Mouse (Mus musculus): Measurements from ENCODE around the gene Dnajb6. TPM values are rescaled to one million over a fixed set of nuclear protein-coding genes. Genes with fewer than 3 reads are reported as not detected.
A peak's percentile ranks its signal among the peaks of the same experiment; 100 is the strongest.

Dnajb6 gene
- polyA plus RNA-seq (2014; fragmentation: Nextera tagmentation; extraction: Ambion mirVana), result 301 and 357 TPM in 2 replicates

- Histone ChIP-seq H3K4me2 (ENCODE audit: low read length) (peak within 1 kb of the TSS; percentile 79), H3K4me1 (ENCODE audit: control insufficient read depth, insufficient read depth, low read length) (peaks cover 14% of the 10 kb centered on the region), H3K9me3 (replicated peaks; ENCODE audit: control insufficient read depth, low read length) (no peaks in the 10 kb centered on the region), H3K4me3 (ENCODE audit: low read depth, low read length) (peak within 1 kb of the TSS; percentile 99), H3K36me3 (ENCODE audit: control insufficient read depth, insufficient read depth, low read length) (no peaks in the 10 kb centered on the region), H3K27ac (ENCODE audit: low read depth, low read length) (peak within 1 kb of the TSS; percentile 93), H3K27me3 (replicated peaks; ENCODE audit: control insufficient read depth, insufficient read depth, low read length) (no peaks in the 10 kb centered on the region), H3K9ac (ENCODE audit: low read length) (peak within 1 kb of the TSS; percentile 97)
- ATAC-seq (peak; percentile 98), DNase-seq (ENCODE audit: low spot score) (peak; percentile 97)
- under 1% methylated on average over 46 of the region's 46 CpGs for WGBS
These were observed at the start of gene Dnajb6, which contains the start of gene Gm5129 for GRCm38 (mm10) chr5:29735557-29736061. Gene Dnajb6, plus strand, starts transcription at chr5:29735688. Gene Gm5129, minus strand, starts transcription at chr5:29735936.

- Histone ChIP-seq H3K4me2 (ENCODE audit: low read length) (no peak overlapping the region), H3K9ac (ENCODE audit: low read length) (no peak overlapping the region), H3K27me3 (replicated peaks; ENCODE audit: control insufficient read depth, insufficient read depth, low read length) (no peaks in the 10 kb centered on the region), H3K4me1 (ENCODE audit: control insufficient read depth, insufficient read depth, low read length) (no peaks in the 10 kb centered on the region), H3K4me3 (ENCODE audit: low read depth, low read length) (no peak overlapping the region), H3K9me3 (replicated peaks; ENCODE audit: control insufficient read depth, low read length) (no peaks in the 10 kb centered on the region), H3K27ac (ENCODE audit: low read depth, low read length) (no peak overlapping the region), H3K36me3 (ENCODE audit: control insufficient read depth, insufficient read depth, low read length) (no peaks in the 10 kb centered on the region)
- peak; percentile 56 for DNase-seq (ENCODE audit: low spot score)
- whole genome bisulfite sequencing, result 53% methylated on average over 3 of the region's 3 CpGs
- ATAC-seq, result peak; percentile 71; the same call in 1 of the 2 replicates
These were observed 47.8 kb upstream of the Dnajb6 start for GRCm38 (mm10) chr5:29687671-29688070.

GRCm38 (mm10) chr5:29688352-29688751, 47.1 kb upstream of the Dnajb6 start:
- DNase-seq (ENCODE audit: low spot score), result no peak
- no peak for ATAC-seq
- Histone ChIP-seq H3K4me1 (ENCODE audit: control insufficient read depth, insufficient read depth, low read length) (no peaks in the 10 kb centered on the region), H3K9me3 (replicated peaks; ENCODE audit: control insufficient read depth, low read length) (no peaks in the 10 kb centered on the region), H3K4me3 (ENCODE audit: low read depth, low read length) (no peak overlapping the region), H3K4me2 (ENCODE audit: low read length) (no peak overlapping the region), H3K9ac (ENCODE audit: low read length) (no peak overlapping the region), H3K36me3 (ENCODE audit: control insufficient read depth, insufficient read depth, low read length) (no peaks in the 10 kb centered on the region), H3K27me3 (replicated peaks; ENCODE audit: control insufficient read depth, insufficient read depth, low read length) (no peaks in the 10 kb centered on the region), H3K27ac (ENCODE audit: low read depth, low read length) (no peak overlapping the region)
- WGBS, result 60% methylated on average over 7 of the region's 7 CpGs

- no peak overlapping the region for H3K9ac ChIP-seq (ENCODE audit: low read length)
- no peaks in the 10 kb centered on the region for H3K4me1 ChIP-seq (ENCODE audit: control insufficient read depth, insufficient read depth, low read length)
- no peaks in the 10 kb centered on the region for H3K9me3 ChIP-seq (replicated peaks; ENCODE audit: control insufficient read depth, low read length)
- no peaks in the 10 kb centered on the region for H3K27me3 ChIP-seq (replicated peaks; ENCODE audit: control insufficient read depth, insufficient read depth, low read length)
- DNase-seq (ENCODE audit: low spot score) (no peak), ATAC-seq (no peak)
- H3K36me3 ChIP-seq (ENCODE audit: control insufficient read depth, insufficient read depth, low read length), result no peaks in the 10 kb centered on the region
- 91% methylated on average over 4 of the region's 4 CpGs for WGBS
- no peak overlapping the region for H3K27ac ChIP-seq (ENCODE audit: low read depth, low read length)
- H3K4me3 ChIP-seq (ENCODE audit: low read depth, low read length), result no peak overlapping the region
- no peak overlapping the region for H3K4me2 ChIP-seq (ENCODE audit: low read length)
These were observed 37.0 kb upstream of the Dnajb6 start for GRCm38 (mm10) chr5:29698493-29698892.

GRCm38 (mm10) chr5:29699520-29700202, 35.8 kb upstream of the Dnajb6 start:
- Histone ChIP-seq H3K36me3 (ENCODE audit: control insufficient read depth, insufficient read depth, low read length) (no peaks in the 10 kb centered on the region), H3K4me3 (ENCODE audit: low read depth, low read length) (no peak overlapping the region), H3K4me1 (ENCODE audit: control insufficient read depth, insufficient read depth, low read length) (no peaks in the 10 kb centered on the region), H3K9me3 (replicated peaks; ENCODE audit: control insufficient read depth, low read length) (no peaks in the 10 kb centered on the region), H3K27ac (ENCODE audit: low read depth, low read length) (no peak overlapping the region), H3K9ac (ENCODE audit: low read length) (no peak overlapping the region), H3K4me2 (ENCODE audit: low read length) (no peak overlapping the region), H3K27me3 (replicated peaks; ENCODE audit: control insufficient read depth, insufficient read depth, low read length) (no peaks in the 10 kb centered on the region)
- ATAC-seq (no peak), DNase-seq (ENCODE audit: low spot score) (no peak)
- 75% methylated on average over 2 of the region's 2 CpGs for WGBS

DNA sequence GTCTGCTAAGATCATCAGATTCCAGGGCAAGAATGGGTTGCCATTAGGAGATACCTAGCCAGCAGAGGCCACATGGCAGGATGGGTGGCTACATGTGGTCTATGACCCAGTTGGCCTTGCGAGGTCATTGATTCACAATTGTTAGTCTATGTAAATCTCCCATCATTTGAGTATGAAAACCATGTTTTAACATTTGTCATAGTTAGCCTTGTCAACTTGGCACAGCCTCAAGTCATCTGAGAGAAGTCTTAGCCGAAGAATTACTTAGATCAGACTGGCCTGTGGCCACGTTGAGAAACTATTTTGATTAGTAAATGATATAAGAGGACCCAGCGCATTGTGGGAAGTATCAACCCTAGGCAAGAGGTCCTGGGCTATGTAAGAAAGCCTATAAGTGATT, 28.2 kb upstream of the Dnajb6 start:
- H3K9me3 ChIP-seq (replicated peaks; ENCODE audit: control insufficient read depth, low read length), result no peaks in the 10 kb centered on the region
- H3K27ac ChIP-seq (ENCODE audit: low read depth, low read length), result no peak overlapping the region
- ATAC-seq, result no peak
- no peak overlapping the region for H3K9ac ChIP-seq (ENCODE audit: low read length)
- H3K36me3 ChIP-seq (ENCODE audit: control insufficient read depth, insufficient read depth, low read length), result no peaks in the 10 kb centered on the region
- H3K27me3 ChIP-seq (replicated peaks; ENCODE audit: control insufficient read depth, insufficient read depth, low read length), result no peaks in the 10 kb centered on the region
- no peak overlapping the region for H3K4me3 ChIP-seq (ENCODE audit: low read depth, low read length)
- 93% methylated on average over 4 of the region's 4 CpGs for WGBS
- H3K4me1 ChIP-seq (ENCODE audit: control insufficient read depth, insufficient read depth, low read length), result no peaks in the 10 kb centered on the region
- DNase-seq (ENCODE audit: low spot score), result no peak
- H3K4me2 ChIP-seq (ENCODE audit: low read length), result no peak overlapping the region

GRCm38 (mm10) chr5:29708258-29708657, 27.2 kb upstream of the Dnajb6 start:
- no peak for DNase-seq (ENCODE audit: low spot score)
- Histone ChIP-seq H3K4me2 (ENCODE audit: low read length) (no peak overlapping the region), H3K4me3 (ENCODE audit: low read depth, low read length) (no peak overlapping the region), H3K27ac (ENCODE audit: low read depth, low read length) (no peak overlapping the region), H3K27me3 (replicated peaks; ENCODE audit: control insufficient read depth, insufficient read depth, low read length) (no peaks in the 10 kb centered on the region), H3K9ac (ENCODE audit: low read length) (no peak overlapping the region), H3K9me3 (replicated peaks; ENCODE audit: control insufficient read depth, low read length) (no peaks in the 10 kb centered on the region), H3K4me1 (ENCODE audit: control insufficient read depth, insufficient read depth, low read length) (no peaks in the 10 kb centered on the region), H3K36me3 (ENCODE audit: control insufficient read depth, insufficient read depth, low read length) (no peaks in the 10 kb centered on the region)
- ATAC-seq, result no peak
- 26% methylated on average over 5 of the region's 5 CpGs for WGBS

- ATAC-seq, result no peak
- no peaks in the 10 kb centered on the region for H3K36me3 ChIP-seq (ENCODE audit: control insufficient read depth, insufficient read depth, low read length)
These were observed 23.9 kb upstream of the Dnajb6 start for GRCm38 (mm10) chr5:29711631-29712030.

GRCm38 (mm10) chr5:29712906-29713305, 22.6 kb upstream of the Dnajb6 start:
- H3K4me3 ChIP-seq (ENCODE audit: low read depth, low read length), result no peak overlapping the region
- H3K4me1 ChIP-seq (ENCODE audit: control insufficient read depth, insufficient read depth, low read length), result no peaks in the 10 kb centered on the region
- H3K9ac ChIP-seq (ENCODE audit: low read length), result no peak overlapping the region
- H3K9me3 ChIP-seq (replicated peaks; ENCODE audit: control insufficient read depth, low read length), result no peaks in the 10 kb centered on the region
- ATAC-seq (no peak), DNase-seq (ENCODE audit: low spot score) (no peak)
- no peaks in the 10 kb centered on the region for H3K36me3 ChIP-seq (ENCODE audit: control insufficient read depth, insufficient read depth, low read length)
- H3K27ac ChIP-seq (ENCODE audit: low read depth, low read length), result no peak overlapping the region
- H3K4me2 ChIP-seq (ENCODE audit: low read length), result no peak overlapping the region
- WGBS, result 43% methylated on average over 1 of the region's 1 CpGs
- H3K27me3 ChIP-seq (replicated peaks; ENCODE audit: control insufficient read depth, insufficient read depth, low read length), result no peaks in the 10 kb centered on the region

More at GRCm38 (mm10) chr5:29711631-29712030, 23.9 kb upstream of the Dnajb6 start:
- no peak overlapping the region for H3K27ac ChIP-seq (ENCODE audit: low read depth, low read length)
- no peak overlapping the region for H3K9ac ChIP-seq (ENCODE audit: low read length)
- no peak for DNase-seq (ENCODE audit: low spot score)
- no peak overlapping the region for H3K4me2 ChIP-seq (ENCODE audit: low read length)
- no peak overlapping the region for H3K4me3 ChIP-seq (ENCODE audit: low read depth, low read length)
- no peaks in the 10 kb centered on the region for H3K4me1 ChIP-seq (ENCODE audit: control insufficient read depth, insufficient read depth, low read length)
- H3K9me3 ChIP-seq (replicated peaks; ENCODE audit: control insufficient read depth, low read length), result no peaks in the 10 kb centered on the region
- H3K27me3 ChIP-seq (replicated peaks; ENCODE audit: control insufficient read depth, insufficient read depth, low read length), result no peaks in the 10 kb centered on the region

Data from forebrain, embryonic 14.5 days (tissue).